Mouse (Mus musculus): ENCODE measurements at regions not wholly inside any gene's neighbourhood (a gene's known extent, or its start where the extent isn't known, plus 50 kb on each side); places are given as distances from the start of the nearest gene placed in this dataset.

DNA sequence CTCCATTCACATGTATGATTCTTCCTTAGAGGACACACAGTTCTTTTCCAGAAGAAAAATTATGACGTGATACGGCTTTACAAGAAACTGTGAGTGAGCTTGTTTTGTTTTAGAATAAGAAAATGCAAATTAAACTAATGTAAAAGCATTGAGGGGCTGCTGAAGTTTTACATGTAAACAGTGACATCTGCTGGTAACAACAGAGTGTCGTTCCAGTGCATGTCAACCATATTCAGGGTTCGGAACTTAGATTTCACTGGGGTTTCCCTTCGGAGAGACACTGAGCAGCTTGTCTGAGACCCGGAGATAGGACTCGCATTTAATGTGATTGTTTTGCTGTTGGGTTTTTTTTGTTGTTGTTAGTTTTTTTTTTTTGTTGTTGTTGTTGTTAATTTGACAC lies 148.4 kb upstream of the Ube3a start:
- peak; percentile 39 for DNase-seq (ENCODE audit: low spot score)
